Comparison of ENCODE assay signal across 30 mouse cellular contexts in the genomic region with DNA sequence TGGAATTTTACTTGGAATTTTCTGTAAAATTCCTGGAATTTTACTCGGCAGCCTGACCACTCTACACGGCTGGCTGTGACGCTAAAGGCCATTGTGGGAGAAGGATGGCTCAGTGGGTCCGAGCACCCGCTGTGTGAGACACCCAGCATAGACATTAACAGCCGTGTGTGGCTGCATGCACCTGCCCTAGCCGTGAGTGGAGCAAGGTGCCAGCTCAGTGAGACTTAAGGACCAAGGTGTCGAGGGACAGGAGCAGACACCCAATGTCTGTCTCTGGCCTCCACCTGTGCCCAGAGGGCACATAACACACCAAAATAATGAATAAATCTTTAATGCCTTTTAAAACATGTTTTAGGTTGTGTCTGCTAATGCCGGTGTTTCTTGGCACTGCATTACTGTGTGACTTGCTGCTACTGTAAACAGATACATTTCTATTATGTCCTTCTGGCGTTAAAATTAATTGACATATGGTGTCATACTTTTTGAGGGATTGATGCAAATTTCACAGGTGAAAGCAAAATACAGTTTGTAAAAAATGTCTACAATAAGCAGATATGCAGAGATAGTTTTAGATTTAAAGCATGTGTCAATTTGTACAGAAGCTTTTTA. TPM values are rescaled to one million over a fixed set of nuclear protein-coding genes. Genes with fewer than 3 reads are reported as not detected.
A peak's percentile ranks its signal among the peaks of the same experiment; 100 is the strongest.
DNase-seq lines count a peak whose midpoint lies in the region; ATAC-seq and TF ChIP-seq lines count a peak whose summit lies in the region.
"Had no signal": no experiment of that assay in that cellular context is flagged by ENCODE, and none has a peak within 500 bp of the region (broad histone marks: within the 10 kb centered on the region; RNA-seq: fewer than 3 reads in every experiment).

No protein-coding gene starts in this region.

- TF ChIP-seq EP300 in lung, postnatal 0 days (IDR thresholded peaks at IDR 0.05): no peak

- no peak for ATAC-seq in lung, postnatal 0 days
- ATAC-seq: activated CD4-positive, CD25-positive, alpha-beta regulatory T cell, adult 4 months; forebrain, embryonic 16.5 days; hindbrain, postnatal 0 days; inflammation-experienced regulatory T-cells, adult 6 months; intestine, embryonic 16.5 days had no signal

- DNase-seq in cerebellum, adult 18-20 months: peak; percentile 24 to 46
- DNase-seq in cerebellum, adult 8-10 months: no peak
- DNase-seq in cerebellum, adult 9-11 months: peak; percentile 44
- DNase-seq in cerebellum, postnatal 14 days: no peak
- DNase-seq in heart, adult 11 months: peak; percentile 83
- no peak for DNase-seq in heart, postnatal 4 days
- no peak for DNase-seq in lung, postnatal 0 days (ENCODE audit: low spot score)
- DNase-seq: adrenal gland, adult 8-10 months; adrenal gland, postnatal 25 days; cerebellum, postnatal 10 days; embryo, embryonic 11 days; gastrocnemius, adult 2 months; gastrocnemius, postnatal 14 days; heart, adult 18-20 months; heart, postnatal 10 days; heart, postnatal 36 days; kidney, adult 18-20 months had no signal

- H3K27me3 ChIP-seq in myocyte (ENCODE audit: control insufficient read depth, insufficient read depth, insufficient read length): no peaks in the 10 kb centered on the region
- no peaks in the 10 kb centered on the region for H3K27me3 ChIP-seq in lung, postnatal 0 days (replicated peaks; ENCODE audit: insufficient read depth, low read length)
- H3K27me3 ChIP-seq: embryonic facial prominence, embryonic 13.5 days; forebrain, embryonic 12.5 days; heart, embryonic 12.5 days; heart, embryonic 15.5 days had no signal

- no peak overlapping the region for H3K9ac ChIP-seq in lung, postnatal 0 days (replicated peaks; ENCODE audit: low read depth)
- H3K9ac ChIP-seq: embryonic facial prominence, embryonic 13.5 days; forebrain, embryonic 12.5 days; heart, embryonic 12.5 days; heart, embryonic 15.5 days; hindbrain, embryonic 14.5 days had no signal

- no peak overlapping the region for H3K27ac ChIP-seq in lung, postnatal 0 days (ENCODE audit: low read length)
- H3K27ac ChIP-seq: embryonic facial prominence, embryonic 10.5 days; embryonic facial prominence, embryonic 13.5 days; gastrocnemius, adult 2 months; heart, embryonic 15.5 days; hindbrain, embryonic 14.5 days; hindbrain, postnatal 0 days had no signal

- no peak overlapping the region for H3ac ChIP-seq in myocyte (ENCODE audit: control insufficient read depth, insufficient read length)

- no peak for TF ChIP-seq POLR2A in myocyte (IDR thresholded peaks at IDR 0.05; ENCODE audit: insufficient read length, low read depth)

- H3K4me1 ChIP-seq in lung, postnatal 0 days (ENCODE audit: insufficient read depth, low read depth, low read length): no peaks in the 10 kb centered on the region
- H3K4me1 ChIP-seq: embryonic facial prominence, embryonic 10.5 days; embryonic facial prominence, embryonic 13.5 days; heart, embryonic 12.5 days; heart, embryonic 15.5 days had no signal

- H3K4me3 ChIP-seq in myocyte: no peak overlapping the region
- no peak overlapping the region for H3K4me3 ChIP-seq in lung, postnatal 0 days (ENCODE audit: low read depth, low read length)
- H3K4me3 ChIP-seq: embryonic facial prominence, embryonic 10.5 days; embryonic facial prominence, embryonic 13.5 days; erythroblast, embryonic 14.5 days; forebrain, embryonic 12.5 days; gastrocnemius, adult 2 months; heart, embryonic 12.5 days; heart, embryonic 15.5 days had no signal

- H3K36me3 ChIP-seq in myocyte (ENCODE audit: control insufficient read depth, insufficient read depth): peaks cover 50% of the 10 kb centered on the region
- H3K36me3 ChIP-seq in lung, postnatal 0 days (ENCODE audit: insufficient read depth, low read length): peaks cover 19% of the 10 kb centered on the region; the same call in 1 of the 2 replicates

- no peak overlapping the region for H3K4me2 ChIP-seq in myocyte (ENCODE audit: low read depth)
- no peak overlapping the region for H3K4me2 ChIP-seq in lung, postnatal 0 days (replicated peaks; ENCODE audit: low read depth, low read length)
- H3K4me2 ChIP-seq: embryonic facial prominence, embryonic 13.5 days; forebrain, embryonic 12.5 days; heart, embryonic 12.5 days; heart, embryonic 15.5 days; hindbrain, embryonic 14.5 days had no signal

- H3K79me2 ChIP-seq in myocyte (ENCODE audit: control insufficient read depth, insufficient read depth): no peaks in the 10 kb centered on the region

- H3K9me3 ChIP-seq in lung, postnatal 0 days (ENCODE audit: low read length): no peaks in the 10 kb centered on the region
- H3K9me3 ChIP-seq: embryonic facial prominence, embryonic 10.5 days; embryonic facial prominence, embryonic 13.5 days; forebrain, embryonic 12.5 days; heart, embryonic 12.5 days; heart, embryonic 15.5 days had no signal

- WGBS in lung, postnatal 0 days: 85% methylated on average over 10 of the region's 10 CpGs

- TF ChIP-seq CTCF in lung, postnatal 0 days (IDR thresholded peaks at IDR 0.05): no peak

TF ChIP-seq in myocyte, 11 proteins besides CTCF, POLR2A, EP300 and RAD21:
- TF ChIP-seq POLR2AphosphoS2 (IDR thresholded peaks at IDR 0.05; ENCODE audit: insufficient read length, low read depth): peak; percentile 56
- TF ChIP-seq TCF3 (IDR thresholded peaks at IDR 0.05; ENCODE audit: insufficient read length, low read depth): no peak

RNA-seq across cellular contexts. Expression of gene Appl2, which starts 44.5 kb away (rescaled TPM):
- 10 to 100 TPM; 31.6 to 35.5 TPM for total RNA-seq in heart, postnatal 4 days (2021)
- 11.6 TPM for polyA plus RNA-seq in myocyte (2012; fragmentation: generic; extraction: Trizol)
- polyA plus RNA-seq in lung, postnatal 0 days (2015; fragmentation: Nextera tagmentation; extraction: Ambion mirVana): 40.5 and 54.3 TPM in 2 replicates

Comparison
In these comparisons a context has a peak if more than half of its experiments do, and no peak if none do; other contexts are left out.
1. DNase-seq: peak in cerebellum, adult 18-20 months (2 of 2), cerebellum, adult 9-11 months (single experiment) and heart, adult 11 months (single experiment); none in cerebellum, adult 8-10 months (single experiment), cerebellum, postnatal 14 days (0 of 2), heart, postnatal 4 days (single experiment) and lung, postnatal 0 days (single experiment).